Mouse (Mus musculus) forelimb bud, embryonic 11.5 days (tissue): ENCODE measurements around the gene Mpst.

Experiments used
- DNase-seq: peaks from one replicate; pipeline ENCODE4 v3.0.0-alpha.2; 2012; ENCODE audit warnings: low read depth, low spot score

Gene Mpst

DNA sequence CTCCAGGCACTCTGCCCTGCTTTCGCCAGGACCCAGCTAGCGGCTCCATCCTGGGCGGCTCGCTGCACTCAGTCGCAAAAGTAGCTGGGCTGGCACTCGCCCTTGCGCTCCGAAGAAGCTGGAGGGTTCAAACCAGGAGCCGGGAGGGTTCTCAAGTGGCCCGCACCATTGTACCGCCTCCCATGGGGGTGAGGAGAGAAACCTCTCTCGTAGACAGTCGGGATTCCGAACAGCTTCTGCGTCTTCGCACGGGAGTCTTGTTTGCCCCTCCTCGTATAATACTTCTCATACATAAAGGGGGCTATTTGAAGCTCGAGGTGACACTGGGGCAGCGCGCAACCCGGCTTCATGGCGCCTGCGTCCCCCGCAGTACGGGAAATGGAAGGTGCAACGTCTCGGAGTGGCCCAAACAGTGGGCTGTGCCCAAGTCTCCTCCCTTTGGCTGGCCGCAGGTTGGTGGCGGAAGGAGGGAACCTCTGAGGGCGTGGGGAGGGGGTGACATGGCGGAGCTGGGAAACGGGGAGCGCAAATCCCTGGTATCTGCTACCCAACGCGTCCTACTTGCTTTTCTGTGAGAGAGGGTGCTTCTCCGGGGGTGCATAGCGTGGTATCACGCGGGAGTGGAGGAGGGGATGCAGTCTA lies at the start of gene Mpst:
Mpst (plus strand) TSS at position 124 of the 642 bp plus-strand sequence.
- peak; percentile 89 for DNase-seq

DNA sequence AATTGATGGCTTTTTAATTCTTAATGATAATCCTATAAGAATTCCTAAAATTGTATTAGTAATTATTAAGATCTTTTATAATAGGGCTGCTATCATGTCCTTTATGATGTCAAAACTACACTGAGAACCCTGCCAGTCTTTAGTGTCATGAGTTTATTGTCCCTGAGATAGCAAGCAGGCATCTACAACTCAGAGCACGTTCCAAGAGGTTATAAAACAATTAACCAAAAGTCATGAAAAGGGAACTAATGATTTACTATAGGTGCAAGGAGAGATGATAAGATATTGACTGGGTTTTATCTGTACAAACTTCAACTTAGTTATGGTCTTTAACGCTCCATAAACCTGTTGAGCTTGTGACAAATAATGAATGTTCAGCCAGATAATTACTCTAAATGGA lies 40.3 kb upstream of the Mpst start:
- no peak for DNase-seq

DNA sequence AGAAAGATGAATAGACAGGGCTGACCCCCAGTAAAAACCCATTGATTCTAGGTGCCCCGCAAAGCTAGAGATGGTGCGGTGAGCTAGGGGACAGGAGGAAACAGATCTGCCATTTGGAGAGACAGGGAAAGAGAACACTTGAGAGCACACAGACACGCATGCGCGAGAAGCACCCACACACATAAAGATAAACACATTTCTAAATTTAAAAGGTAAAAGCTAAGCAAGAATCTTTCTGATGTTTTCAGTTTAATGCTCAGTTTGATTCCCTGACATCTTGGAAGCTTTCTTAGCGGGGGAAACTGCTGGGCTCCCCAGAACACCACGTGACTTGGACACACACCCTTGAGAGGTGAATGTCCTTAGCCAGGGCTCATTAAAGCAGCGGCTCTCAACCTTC lies 39.3 kb upstream of the Mpst start:
- no peak for DNase-seq

DNA sequence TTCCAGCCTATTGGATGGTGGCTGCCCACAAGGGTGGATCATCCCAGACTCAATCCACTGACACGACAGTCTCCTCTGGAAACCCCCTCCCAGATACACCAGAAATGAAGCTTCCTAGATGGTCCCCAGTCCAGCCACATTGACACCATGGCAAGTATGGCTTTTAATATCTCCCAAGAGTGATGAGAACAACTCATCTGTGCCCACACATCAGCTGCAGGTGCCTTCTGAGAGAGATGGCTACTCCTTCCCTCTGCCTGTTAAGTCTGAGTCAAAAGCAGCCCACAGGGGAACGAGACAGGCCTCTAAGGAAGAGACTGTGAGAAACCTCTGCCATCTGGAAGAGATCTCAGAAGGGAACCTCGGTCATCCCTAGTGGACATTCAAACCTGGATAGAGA lies 38.4 kb upstream of the Mpst start:
- no peak for DNase-seq

DNA sequence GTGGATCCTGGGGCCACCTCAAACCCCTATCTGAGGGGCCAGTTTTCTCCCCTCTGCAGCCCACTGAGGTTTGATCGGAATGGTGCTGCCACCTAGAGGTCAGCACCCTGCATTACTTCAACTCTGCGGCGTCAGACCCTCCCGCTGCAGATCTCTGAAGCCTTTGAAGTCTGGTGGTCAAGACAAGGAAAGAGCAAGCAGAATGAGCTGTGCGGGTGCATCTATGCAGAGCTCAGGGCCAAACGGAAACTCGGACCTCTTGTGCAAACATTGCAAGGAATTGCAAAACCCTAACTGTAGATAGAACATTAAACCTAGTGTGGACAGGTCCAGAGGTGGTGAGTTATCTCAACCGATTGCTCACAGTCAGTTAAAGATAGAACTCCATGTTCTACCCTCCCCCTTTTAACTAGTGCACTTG lies 37.3 kb upstream of the Mpst start:
- DNase-seq: peak; percentile 30

DNA sequence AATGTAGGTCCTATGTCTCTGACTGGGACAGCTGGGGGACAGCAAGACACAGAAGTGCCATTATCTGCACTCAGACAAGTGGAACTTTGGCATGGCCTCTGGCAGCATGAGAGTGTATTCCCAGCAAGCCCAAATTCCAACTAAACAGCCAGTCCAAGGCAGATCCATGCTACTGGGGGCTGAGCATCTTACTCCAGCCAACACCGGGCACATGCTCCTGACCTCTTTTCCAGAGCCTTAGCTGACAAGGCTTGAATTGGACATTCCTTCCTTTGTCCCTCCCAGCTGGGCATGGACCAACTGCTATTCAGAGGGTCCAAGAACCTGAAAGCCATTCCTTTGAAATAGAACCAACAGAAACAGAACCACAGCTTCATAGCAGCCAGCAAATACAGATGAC lies 36.6 kb upstream of the Mpst start:
- no peak for DNase-seq

DNA sequence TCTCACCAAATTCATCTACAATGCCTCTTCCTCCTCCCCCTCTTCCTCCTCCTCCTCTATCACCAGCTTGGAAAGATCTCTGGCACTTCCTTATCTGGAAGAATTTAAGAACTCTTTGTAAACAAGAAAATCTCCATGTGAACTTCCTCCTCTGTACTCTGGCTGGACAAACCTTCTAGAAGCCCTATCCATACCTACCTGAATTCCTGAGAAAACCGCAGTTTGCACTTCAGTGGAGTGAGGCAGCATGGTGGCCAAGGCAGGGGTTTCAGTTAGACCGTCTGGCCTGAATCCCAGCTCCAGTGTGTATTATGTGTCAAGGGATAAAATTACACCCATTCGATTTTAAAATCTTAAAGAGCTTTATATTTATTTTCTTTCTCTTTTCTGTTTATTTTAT lies 33.4 kb upstream of the Mpst start:
- no peak for DNase-seq

DNA sequence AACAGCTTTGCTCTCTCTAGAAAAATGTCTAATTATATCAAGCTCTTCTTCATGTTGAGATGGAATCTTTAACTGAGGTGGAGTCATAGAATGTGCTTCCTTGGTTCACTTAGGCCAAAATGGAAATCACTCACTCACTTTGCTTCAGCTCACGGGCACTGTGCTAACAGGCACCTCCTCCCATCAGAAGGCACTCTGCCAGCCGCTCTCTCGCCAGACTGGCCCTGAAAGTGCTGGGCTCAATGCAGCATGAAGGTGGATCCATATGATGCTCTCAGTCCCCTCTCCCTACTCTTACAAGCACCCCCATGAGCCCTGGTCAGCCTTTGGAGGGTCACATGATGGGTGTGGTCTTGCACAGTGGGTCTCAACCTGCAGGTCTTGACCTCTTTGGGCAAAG lies 32.0 kb upstream of the Mpst start:
- DNase-seq: no peak

DNA sequence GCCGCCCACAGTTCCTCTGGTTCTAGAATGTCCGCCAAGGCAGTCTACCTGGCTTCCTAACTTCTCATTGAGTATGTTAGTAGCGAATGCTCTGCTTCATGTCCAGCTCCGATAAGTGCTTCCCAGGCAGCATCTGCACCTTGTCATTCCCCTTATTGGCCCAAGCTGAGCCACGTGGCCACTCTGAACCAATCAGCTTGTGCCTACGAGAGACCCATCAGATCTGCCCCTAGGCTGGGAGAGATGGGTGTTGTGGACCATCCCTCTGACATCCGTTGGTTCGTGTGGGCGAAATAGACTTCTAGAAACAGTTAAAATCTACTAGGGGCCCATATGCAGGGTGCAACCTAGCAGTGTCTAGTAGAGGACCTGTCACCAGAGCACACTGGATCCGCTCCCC lies 28.4 kb upstream of the Mpst start:
- no peak for DNase-seq

DNA sequence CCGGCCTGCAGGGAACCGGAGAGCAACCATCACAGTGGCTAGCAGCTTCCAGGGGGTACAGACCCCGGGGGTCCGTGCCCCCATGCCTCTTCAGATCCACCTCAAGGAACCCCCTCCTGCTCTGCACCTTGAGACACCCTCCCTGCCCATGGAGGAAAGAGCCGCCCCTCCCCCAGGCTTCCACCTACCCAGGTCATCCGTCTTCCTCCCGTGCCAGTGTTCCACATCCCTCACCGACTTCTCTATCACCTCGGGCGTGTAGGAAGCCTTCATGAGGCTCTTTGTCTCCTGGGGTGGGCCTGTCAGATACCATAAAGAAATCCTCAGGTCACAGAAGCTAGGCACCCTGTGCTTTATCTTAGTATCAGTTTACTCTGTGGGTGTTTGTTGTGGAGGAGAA lies 27.7 kb upstream of the Mpst start:
- no peak for DNase-seq

DNA sequence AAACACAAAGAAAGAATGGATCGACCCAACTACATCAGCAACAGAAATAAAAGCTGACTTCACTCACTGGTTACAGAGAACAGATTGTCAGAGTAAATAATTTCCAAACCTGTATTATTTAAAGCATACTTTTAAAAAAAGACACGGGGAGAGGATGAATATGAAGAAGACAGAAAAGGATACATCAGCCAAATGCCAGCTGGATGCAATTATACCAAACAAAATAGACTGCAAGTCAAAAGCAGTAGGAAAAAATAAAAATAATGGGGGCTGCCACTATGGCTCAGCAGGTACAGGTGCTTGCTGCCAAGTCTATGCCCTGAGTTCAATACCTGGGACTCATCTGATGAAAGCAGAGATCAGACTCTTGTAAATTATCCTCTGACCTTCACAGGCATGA lies 26.0 kb upstream of the Mpst start:
- DNase-seq: no peak

DNA sequence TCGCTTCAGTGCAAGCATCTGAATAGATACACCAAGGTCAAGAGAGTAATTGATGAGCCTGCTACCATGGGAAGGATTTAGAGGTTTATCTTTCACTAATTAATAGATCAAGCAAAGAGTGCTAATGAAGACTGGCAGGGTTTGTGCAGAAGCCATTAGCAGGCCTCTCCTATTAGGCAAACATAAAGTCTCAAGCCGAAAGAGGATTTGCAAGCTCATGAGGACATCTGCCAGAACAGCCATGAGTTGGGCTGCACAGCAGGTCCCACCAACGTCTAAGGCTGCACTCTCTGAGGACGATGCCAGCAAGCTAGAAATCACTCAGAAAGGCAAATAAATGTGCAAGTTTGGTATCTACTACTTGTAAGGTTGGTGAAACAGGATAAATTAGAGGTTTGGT lies 25.5 kb upstream of the Mpst start:
- no peak for DNase-seq

DNA sequence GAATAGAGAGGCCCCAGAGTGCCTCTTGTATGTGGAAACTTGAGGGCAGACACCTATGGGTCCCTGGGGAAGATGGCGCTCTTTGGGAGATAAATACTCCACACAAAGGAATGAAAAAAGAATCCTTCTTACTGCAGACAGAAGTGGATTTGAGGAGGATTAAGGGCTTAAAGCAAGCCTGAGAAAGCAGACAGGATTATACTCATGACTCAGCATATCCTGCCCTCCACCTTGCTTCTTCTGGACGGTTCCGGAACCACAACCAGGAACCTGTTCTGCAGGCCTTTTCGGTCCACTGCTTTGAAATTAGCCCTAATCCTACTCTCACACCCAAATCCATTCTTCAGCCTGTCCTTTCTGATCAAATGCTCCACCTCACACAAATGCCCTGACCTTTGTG lies 24.1 kb upstream of the Mpst start:
- DNase-seq: no peak

DNA sequence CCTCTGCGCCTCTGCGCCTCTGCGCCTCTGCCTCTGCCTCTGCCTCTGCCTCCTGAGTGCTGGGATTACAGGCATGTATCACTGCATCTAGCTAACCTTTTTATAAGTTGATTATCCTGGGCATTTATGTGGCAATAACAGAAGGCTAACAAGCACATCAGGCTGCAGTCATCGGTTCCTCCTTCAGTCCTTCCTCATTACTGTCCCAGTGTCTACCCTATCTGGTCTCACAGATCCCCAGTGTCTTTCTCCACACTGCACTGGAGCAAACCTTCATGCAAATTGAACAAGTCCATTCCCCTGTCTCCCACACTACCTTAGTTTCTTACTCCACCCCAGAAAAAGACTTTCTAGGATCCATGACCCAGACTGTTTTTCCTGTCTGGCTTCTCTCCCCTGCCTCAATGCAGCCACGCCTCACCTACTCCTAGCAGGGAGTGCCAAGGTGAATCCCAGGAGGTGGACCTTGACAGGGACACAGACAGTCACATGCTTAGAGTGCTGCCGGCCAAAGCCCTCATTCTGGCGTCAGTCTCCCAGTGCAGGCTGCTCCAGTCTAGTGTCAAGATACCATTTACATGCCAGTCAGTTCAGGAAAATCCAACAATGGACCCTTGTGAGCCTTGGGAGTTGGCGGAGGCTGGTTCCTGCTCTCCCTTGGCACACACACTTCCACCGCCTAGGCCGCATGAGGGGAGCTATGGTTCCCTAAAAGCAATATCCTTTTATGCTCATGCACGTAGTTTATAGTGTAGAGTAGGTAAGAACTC lies 22.6 kb upstream of the Mpst start:
- DNase-seq: no peak

DNA sequence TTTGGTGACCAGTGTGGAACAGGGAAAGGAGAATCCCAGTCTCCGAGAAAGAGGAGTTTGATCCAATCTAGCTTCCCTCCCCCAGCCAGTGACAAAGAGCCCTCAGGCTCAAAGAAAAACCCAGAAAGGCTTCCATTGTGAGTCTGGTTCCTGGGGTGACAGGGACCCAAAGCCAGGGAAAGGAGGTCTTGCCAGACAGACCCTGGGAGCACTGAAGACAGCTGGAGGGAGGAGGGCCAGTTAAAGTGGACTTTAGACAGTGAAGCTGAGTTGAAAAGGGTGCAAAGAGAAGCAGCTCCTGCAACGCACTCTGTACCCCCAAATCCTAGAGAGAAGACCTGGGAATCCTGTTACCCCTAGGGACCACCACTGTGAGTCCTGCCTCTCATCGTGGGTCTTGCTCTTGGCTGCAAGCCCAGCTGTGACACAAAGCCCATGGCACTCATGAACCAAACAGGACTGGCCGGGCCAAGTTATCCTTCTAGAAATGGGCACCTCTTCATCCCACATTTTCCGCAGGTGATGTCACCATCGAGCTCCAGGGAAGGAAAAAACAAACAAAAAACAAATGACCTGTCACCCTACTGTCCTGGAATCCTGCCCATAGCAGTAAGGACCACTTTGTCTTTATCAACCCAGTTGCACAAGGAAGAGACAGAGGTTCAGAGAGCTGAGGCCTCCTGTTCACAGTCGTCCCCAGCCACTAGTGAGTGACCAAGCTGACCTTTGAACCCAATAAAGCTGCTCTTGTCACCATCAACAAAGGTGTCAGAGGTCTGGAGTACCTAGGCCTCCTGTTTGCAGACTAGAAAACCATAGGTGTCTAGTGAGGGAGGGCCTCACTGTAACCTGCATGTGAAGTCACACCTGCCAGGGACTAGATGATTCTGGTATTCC lies 21.7 kb upstream of the Mpst start:
- DNase-seq: no peak

DNA sequence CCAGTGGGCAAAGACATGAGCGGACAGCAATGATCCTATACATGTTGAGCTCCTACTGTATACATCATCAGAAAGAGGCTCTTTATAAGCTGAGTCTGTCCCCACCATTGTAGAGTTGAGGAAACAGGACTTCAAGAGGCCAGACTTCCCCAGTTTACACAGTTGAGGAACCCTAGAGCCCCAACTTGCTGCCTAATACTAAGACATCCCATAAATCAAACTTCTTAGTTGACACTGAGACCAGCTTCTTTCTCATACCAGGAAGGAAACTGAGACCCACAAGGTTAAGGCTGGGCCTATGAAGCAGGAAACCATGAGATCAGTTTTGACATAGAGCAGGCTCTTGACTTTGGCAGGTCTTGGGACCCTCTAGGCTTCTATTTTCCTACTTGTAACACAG lies 20.7 kb upstream of the Mpst start:
- no peak for DNase-seq

DNA sequence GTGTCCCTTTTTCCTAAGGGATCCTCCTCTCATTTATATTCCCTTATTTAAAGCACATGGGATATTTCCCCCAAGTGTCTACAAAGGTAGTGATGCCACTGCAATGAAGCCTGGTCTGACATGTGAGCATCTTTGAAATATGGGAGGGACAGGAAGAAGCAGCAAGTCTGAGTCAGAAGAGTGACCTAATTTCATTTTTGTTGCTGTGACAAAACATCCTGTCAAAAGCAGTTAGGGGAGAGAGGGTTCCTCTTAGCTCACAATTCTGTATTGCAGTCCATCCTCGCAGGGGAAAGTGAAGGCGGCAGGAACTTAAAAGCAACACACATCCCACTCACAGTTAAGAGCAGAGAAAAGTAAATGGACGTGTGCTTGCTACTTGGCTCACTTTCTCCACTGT lies 15.4 kb upstream of the Mpst start:
- no peak for DNase-seq

DNA sequence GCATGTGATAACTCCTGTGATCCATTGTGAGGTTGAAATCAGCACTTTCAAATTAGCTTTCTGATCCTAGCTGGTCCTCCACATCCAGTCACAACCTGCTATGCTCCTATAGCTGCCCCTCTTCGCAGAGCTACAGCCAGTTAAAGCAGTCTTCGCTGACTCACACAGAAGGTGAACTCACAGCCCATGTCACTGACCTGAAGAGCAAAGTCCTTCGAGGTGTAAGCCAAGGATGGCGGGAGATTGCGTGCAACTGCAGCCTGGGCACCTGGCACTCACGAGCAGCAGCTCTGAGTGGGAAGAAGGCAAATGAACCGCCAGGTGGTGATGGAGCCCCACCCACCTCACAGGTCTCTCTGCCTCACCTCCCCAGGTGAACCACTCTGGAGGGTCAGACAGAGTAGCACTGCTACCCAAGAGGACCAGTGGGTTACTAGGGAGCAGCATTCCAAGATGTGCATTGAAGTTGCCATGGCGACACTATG lies 10.7 kb upstream of the Mpst start, which contains the start of gene Tex33:
Tex33 (minus strand) TSS at position 435 of the 485 bp plus-strand sequence.
- no peak for DNase-seq

DNA sequence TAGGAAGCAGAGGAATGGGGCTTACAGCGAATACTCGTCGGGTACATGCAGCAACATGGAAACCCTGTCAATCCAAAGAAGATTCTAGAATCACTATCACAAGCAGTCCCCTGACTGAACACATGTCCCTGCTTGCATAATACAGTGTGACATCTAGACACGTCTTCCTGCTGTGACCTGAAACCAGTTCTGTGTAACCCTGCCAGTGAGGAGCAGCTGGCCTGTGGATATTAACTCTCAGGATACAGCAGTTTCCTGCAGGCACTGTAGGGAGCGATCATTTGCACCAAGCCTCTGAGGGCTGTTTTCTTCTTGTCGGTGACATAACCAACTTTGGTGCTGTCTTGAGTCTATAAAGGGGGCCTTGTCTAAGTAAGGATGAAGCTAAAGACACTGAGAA lies 4.9 kb upstream of the Mpst start:
- no peak for DNase-seq

DNA sequence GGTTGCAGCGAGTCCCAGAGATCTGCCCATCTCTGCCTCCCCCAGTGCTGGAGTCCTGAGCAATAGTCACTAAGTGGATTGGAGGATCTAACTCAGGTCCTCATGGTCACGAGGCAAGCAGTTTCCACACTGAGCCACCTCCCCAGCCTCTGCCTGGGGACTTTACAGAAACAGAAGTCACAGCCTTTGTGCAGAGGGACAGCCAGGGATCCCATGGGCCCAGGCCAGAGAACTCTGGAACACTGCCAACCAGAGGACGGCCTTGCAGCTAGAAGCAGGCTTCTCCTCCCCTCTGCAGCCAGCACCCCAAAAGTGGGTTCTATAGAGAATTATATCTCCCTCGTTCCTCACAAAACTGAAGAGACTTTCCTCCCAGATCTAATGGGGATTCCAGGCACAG lies 4.3 kb upstream of the Mpst start:
- DNase-seq: no peak

DNA sequence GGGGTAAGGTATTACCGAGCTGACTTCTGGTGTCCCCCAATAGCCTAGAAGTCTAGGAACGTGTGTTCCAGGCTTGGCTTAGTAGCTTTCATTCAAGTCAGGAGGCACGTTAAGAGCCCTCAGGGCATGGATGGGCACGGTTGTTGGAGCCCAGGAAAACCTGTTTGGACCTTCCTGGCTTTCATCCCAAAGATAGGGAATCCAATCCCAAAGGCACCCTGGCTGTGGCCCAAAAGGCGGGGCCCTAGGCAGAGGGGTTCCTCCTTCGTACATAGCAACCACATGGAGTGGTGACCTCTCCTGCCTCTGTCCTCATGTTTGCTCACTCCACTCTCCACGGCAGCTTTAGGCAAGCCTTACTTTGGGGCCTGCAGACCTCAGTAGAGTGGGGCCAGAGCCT lies 3.8 kb upstream of the Mpst start:
- no peak for DNase-seq

DNA sequence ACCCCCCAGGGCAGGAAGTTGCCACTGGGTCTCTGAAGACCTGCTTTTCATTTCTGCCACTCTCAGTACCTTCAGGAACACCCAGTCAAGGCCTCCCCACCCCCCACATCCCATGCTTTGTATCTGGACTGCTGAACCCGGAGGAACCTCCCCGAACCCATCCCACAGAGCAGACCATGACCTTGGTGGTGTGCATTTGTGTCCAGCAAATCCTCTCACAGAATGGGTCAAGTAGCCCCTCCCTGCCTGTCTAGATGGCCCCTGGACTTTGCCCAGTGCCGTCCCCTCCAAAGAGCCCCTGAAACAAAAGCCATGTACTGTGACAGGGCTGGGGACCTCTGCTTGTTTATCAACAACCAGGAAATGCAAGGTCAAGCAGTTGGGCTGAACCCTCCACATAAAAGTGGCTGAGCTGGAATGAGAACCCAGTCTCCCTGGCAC lies 2.9 kb upstream of the Mpst start:
- no peak for DNase-seq
